Mouse (Mus musculus) kidney, embryonic 16.5 days (tissue): ENCODE results near the gene Uqcrq. TPM values are rescaled to one million over a fixed set of nuclear protein-coding genes. Genes with fewer than 3 reads are reported as not detected.

Experiments used
- ATAC-seq: fragments of 200-750 bp; cut with Nextera tagmentation; 2 replicates; pipeline ENCODE4 v1.8.0; 2017; ENCODE audit warnings: moderate TSS enrichment; ENCODE audit not compliant: low FRiP score, low TSS enrichment
- H3K27ac ChIP-seq: fragments of 300-500 bp; sonication (generic); 2 replicates; pipeline ENCODE4 v1.5.1; 2014; ENCODE audit warnings: low read length
- H3K27me3 ChIP-seq: fragments of 300-500 bp; sonication (generic); 2 replicates; pipeline ENCODE4 v1.6.1; 2014; ENCODE audit warnings: low read length, control low read depth, mixed read lengths; ENCODE audit not compliant: insufficient read depth
- H3K36me3 ChIP-seq: fragments of 300-500 bp; sonication (generic); 2 replicates; pipeline ENCODE4 v1.6.1; 2014; ENCODE audit warnings: low read length, control low read depth, mixed read lengths; ENCODE audit not compliant: insufficient read depth
- H3K4me1 ChIP-seq: fragments of 300-500 bp; sonication (generic); 2 replicates; pipeline ENCODE4 v1.6.1; 2014; ENCODE audit warnings: low read length, control low read depth, mixed read lengths; ENCODE audit not compliant: insufficient read depth
- H3K4me2 ChIP-seq: fragments of 300-500 bp; sonication (generic); replicated peaks from 2 replicates; pipeline ENCODE4 v1.6.1; 2014; ENCODE audit warnings: low read depth, low read length
- H3K4me3 ChIP-seq: fragments of 300-500 bp; sonication (generic); 2 replicates; pipeline ENCODE4 v1.5.1; 2014; ENCODE audit warnings: mild to moderate bottlenecking, low read length
- H3K9ac ChIP-seq: fragments of 300-500 bp; sonication (generic); replicated peaks from 2 replicates; pipeline ENCODE4 v1.6.1; 2014; ENCODE audit warnings: low read length
- H3K9me3 ChIP-seq: fragments of 300-500 bp; sonication (generic); 2 replicates; pipeline ENCODE4 v1.6.1; 2016; ENCODE audit warnings: low read length, control low read depth
- WGBS: fragments of 180-500 bp; shearing (Covaris S2); extraction: QIAGEN DNeasy Blood & Tissue Kit; methylation state at CpG from one replicate; pipeline ENCODE4 v1.1.7; 2014; 5-methylcytosine and 5-hydroxymethylcytosine counted together
- polyA plus RNA-seq: library from polyadenylated mRNA; unstranded; fragments of >200 nt; fragmentation: Nextera tagmentation; extraction: Ambion mirVana; gene quantifications from 2 replicates; pipeline ENCODE4 v1.2.1, GENCODE M21; 2015

The Uqcrq gene
- 641 and 655 TPM in 2 replicates for polyA plus RNA-seq

GRCm38 (mm10) chr11:53430670-53431346, at the start of gene Uqcrq, which contains the start of gene Gdf9:
Gene Uqcrq, minus strand, starts transcription at chr11:53430831.
Gene Gdf9, plus strand, starts transcription at chr11:53431023.
- Histone ChIP-seq H3K4me3 (peak within 1 kb of the TSS; percentile 92), H3K9ac (peak within 1 kb of the TSS; percentile 88), H3K27me3 (no peaks in the 10 kb centered on the region), H3K27ac (peak within 1 kb of the TSS; percentile 56), H3K4me2 (peak within 1 kb of the TSS; percentile 85), H3K36me3 (peaks cover 8% of the 10 kb centered on the region; the same call in 1 of the 2 replicates), H3K9me3 (no peaks in the 10 kb centered on the region), H3K4me1 (peaks cover 8% of the 10 kb centered on the region)
- peak; percentile 95 for ATAC-seq
- 0% methylated on average over 44 of the region's 44 CpGs for WGBS

GRCm38 (mm10) chr11:53479783-53480301, 49.2 kb upstream of the Uqcrq start, which contains the start of the genes Gm9945 and Sowaha:
Gene Gm9945, plus strand, starts transcription at chr11:53480166.
Gene Sowaha, minus strand, starts transcription at chr11:53480274.
- peaks cover 16% of the 10 kb centered on the region for H3K4me1 ChIP-seq
- peaks cover 5% of the 10 kb centered on the region for H3K9me3 ChIP-seq
- peak within 1 kb of the TSS; percentile 79 for H3K4me2 ChIP-seq
- H3K27me3 ChIP-seq, result peaks cover 64% of the 10 kb centered on the region
- WGBS, result 4% methylated on average over 40 of the region's 40 CpGs
- H3K36me3 ChIP-seq, result no peaks in the 10 kb centered on the region
- peak; percentile 64 for ATAC-seq
- peak within 1 kb of the TSS; percentile 49 for H3K9ac ChIP-seq
- H3K27ac ChIP-seq, result no peak within 1 kb of the TSS
- peak within 1 kb of the TSS; percentile 44 for H3K4me3 ChIP-seq

- peak overlapping the region; percentile 44 for H3K4me3 ChIP-seq
- H3K36me3 ChIP-seq, result no peaks in the 10 kb centered on the region
- peaks cover 5% of the 10 kb centered on the region for H3K9me3 ChIP-seq
- under 1% methylated on average over 62 of the region's 62 CpGs for WGBS
- H3K4me2 ChIP-seq, result peak overlapping the region; percentile 79
- peaks cover 16% of the 10 kb centered on the region for H3K4me1 ChIP-seq
- no peak overlapping the region for H3K27ac ChIP-seq
- peaks cover 70% of the 10 kb centered on the region for H3K27me3 ChIP-seq
- ATAC-seq, result peak; percentile 47; the same call in 1 of the 2 replicates
- H3K9ac ChIP-seq, result peak overlapping the region; percentile 49
Measured at GRCm38 (mm10) chr11:53479171-53479782, 48.6 kb upstream of the Uqcrq start.

- 5% methylated on average over 79 of the region's 79 CpGs for WGBS
- no peak overlapping the region for H3K27ac ChIP-seq
- no peaks in the 10 kb centered on the region for H3K36me3 ChIP-seq
- H3K9me3 ChIP-seq, result peaks cover 5% of the 10 kb centered on the region
- H3K4me1 ChIP-seq, result peaks cover 16% of the 10 kb centered on the region
- peak overlapping the region; percentile 44 for H3K4me3 ChIP-seq
- H3K27me3 ChIP-seq, result peaks cover 77% of the 10 kb centered on the region
- H3K9ac ChIP-seq, result peak overlapping the region; percentile 41
- peak overlapping the region; percentile 79 for H3K4me2 ChIP-seq
- peak; percentile 40; the same call in 1 of the 2 replicates for ATAC-seq
Measured at GRCm38 (mm10) chr11:53478383-53479170, 47.9 kb upstream of the Uqcrq start.

- Histone ChIP-seq H3K9ac (no peak overlapping the region), H3K36me3 (no peaks in the 10 kb centered on the region), H3K9me3 (peaks cover 5% of the 10 kb centered on the region), H3K4me1 (peaks cover 16% of the 10 kb centered on the region), H3K27ac (no peak overlapping the region), H3K4me3 (no peak overlapping the region), H3K27me3 (peaks cover 81% of the 10 kb centered on the region), H3K4me2 (no peak overlapping the region)
- no peak for ATAC-seq
- 32% methylated on average over 7 of the region's 7 CpGs for WGBS
Measured at GRCm38 (mm10) chr11:53477833-53478232, 47.2 kb upstream of the Uqcrq start.

- no peak overlapping the region for H3K9ac ChIP-seq
- peaks cover 18% of the 10 kb centered on the region for H3K4me1 ChIP-seq
- no peak for ATAC-seq
- WGBS, result 26% methylated on average over 8 of the region's 8 CpGs
- H3K9me3 ChIP-seq, result peaks cover 5% of the 10 kb centered on the region
- peaks cover 82% of the 10 kb centered on the region for H3K27me3 ChIP-seq
- H3K36me3 ChIP-seq, result no peaks in the 10 kb centered on the region
- no peak overlapping the region for H3K4me3 ChIP-seq
- no peak overlapping the region for H3K4me2 ChIP-seq
- H3K27ac ChIP-seq, result no peak overlapping the region
Measured at GRCm38 (mm10) chr11:53475620-53476019, 45.0 kb upstream of the Uqcrq start.

GRCm38 (mm10) chr11:53472709-53473108, 42.1 kb upstream of the Uqcrq start:
- Histone ChIP-seq H3K27me3 (peaks cover 65% of the 10 kb centered on the region), H3K9ac (no peak overlapping the region), H3K4me3 (no peak overlapping the region), H3K27ac (no peak overlapping the region), H3K9me3 (no peaks in the 10 kb centered on the region), H3K4me1 (peaks cover 8% of the 10 kb centered on the region; the same call in 1 of the 2 replicates), H3K4me2 (no peak overlapping the region), H3K36me3 (no peaks in the 10 kb centered on the region)
- 84% methylated on average over 3 of the region's 3 CpGs for WGBS
- no peak for ATAC-seq

GRCm38 (mm10) chr11:53469968-53470695, 39.5 kb upstream of the Uqcrq start, which contains the start of gene Gm9837:
Gene Gm9837, minus strand, starts transcription at chr11:53470479.
- H3K4me3 ChIP-seq, result peak within 1 kb of the TSS; percentile 20
- H3K9me3 ChIP-seq, result no peaks in the 10 kb centered on the region
- H3K4me1 ChIP-seq, result peaks cover 16% of the 10 kb centered on the region
- peaks cover 66% of the 10 kb centered on the region for H3K27me3 ChIP-seq
- H3K27ac ChIP-seq, result no peak within 1 kb of the TSS
- ATAC-seq, result peak; percentile 86; the same call in 1 of the 2 replicates
- peak within 1 kb of the TSS; percentile 27; the same call in 1 of the 2 replicates for H3K9ac ChIP-seq
- no peaks in the 10 kb centered on the region for H3K36me3 ChIP-seq
- 5% methylated on average over 29 of the region's 29 CpGs for WGBS
- peak within 1 kb of the TSS; percentile 44 for H3K4me2 ChIP-seq
